Mouse (Mus musculus): ENCODE measurements around the gene Ier3. TPM values are rescaled to one million over a fixed set of nuclear protein-coding genes. Genes with fewer than 3 reads are reported as not detected.
A peak's percentile ranks its signal among the peaks of the same experiment; 100 is the strongest.
"Not testable (repeated sequence)": the region's sequence is repeated elsewhere in the genome, so short reads cannot be mapped to it uniquely, and the experiment has no call there.

The Ier3 gene
- polyA plus RNA-seq, 1 experiment from 2014 or later: 10.5 TPM

DNA sequence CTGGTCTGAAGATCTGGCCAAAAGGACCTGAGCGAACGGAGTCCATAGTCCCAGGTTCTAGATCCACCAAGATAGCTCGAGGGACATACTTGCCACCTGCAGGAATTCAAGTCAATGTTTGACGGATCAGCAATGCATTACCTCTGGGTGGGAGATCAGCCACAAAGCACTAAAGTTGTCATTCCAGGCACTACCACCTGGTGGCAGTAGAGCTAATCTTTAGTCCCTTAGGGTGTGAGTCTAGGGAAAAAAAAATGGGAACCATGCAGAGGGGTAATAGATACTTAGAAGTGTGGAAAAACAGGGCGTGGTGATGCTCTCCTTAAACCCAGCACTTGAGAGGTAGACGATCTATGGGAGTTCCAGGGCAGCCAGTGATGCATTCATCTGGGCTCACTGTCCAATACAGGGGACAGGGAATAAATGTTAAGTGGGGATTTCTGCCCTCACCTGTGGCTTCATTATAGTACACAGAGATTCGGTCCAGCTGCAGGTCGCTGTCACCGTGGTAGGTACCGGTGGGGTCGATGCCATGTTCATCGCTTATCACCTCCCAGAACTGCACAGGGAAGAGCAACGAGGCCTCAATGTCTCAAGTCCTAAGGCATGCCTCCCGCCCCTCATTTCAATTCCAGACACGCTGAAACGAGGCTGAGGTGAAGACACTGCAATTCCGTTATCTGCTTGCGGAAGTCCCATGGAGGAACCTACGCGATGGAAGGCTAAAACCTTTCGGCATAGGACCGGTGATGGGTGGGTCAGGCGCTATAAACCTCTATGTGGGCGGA lies 14.9 kb downstream of the Ier3 start:
- Histone ChIP-seq H3K4me1 (ENCODE audit: control insufficient read depth, insufficient read depth, low read length) (peaks cover 41% of the 10 kb centered on the region), H3K9me3 (replicated peaks; ENCODE audit: control insufficient read depth, low read length, poor library complexity, severe bottlenecking) (no peaks in the 10 kb centered on the region), H3K9ac (ENCODE audit: low read depth, low read length) (peak overlapping the region; percentile 93), H3K4me3 (ENCODE audit: low read depth, low read length) (peak overlapping the region; percentile 72), H3K27me3 (ENCODE audit: control insufficient read depth, insufficient read depth, low read depth, low read length) (no peaks in the 10 kb centered on the region), H3K4me2 (ENCODE audit: low read length) (peak overlapping the region; percentile 81), H3K36me3 (ENCODE audit: control insufficient read depth, insufficient read depth, low read length) (peaks cover 21% of the 10 kb centered on the region), H3K27ac (ENCODE audit: low read length) (peak overlapping the region; percentile 97)
- ATAC-seq: 0 out of 2 replicates have a peak, but pooled peaks have one; percentile 3
- WGBS: 8% methylated on average over 24 of the region's 24 CpGs

GRCm38 (mm10) chr17:35836991-35837422 lies 15.5 kb downstream of the Ier3 start:
- Histone ChIP-seq H3K27me3 (ENCODE audit: control insufficient read depth, insufficient read depth, low read depth, low read length) (no peaks in the 10 kb centered on the region), H3K27ac (ENCODE audit: low read length) (peak overlapping the region; percentile 97), H3K4me3 (ENCODE audit: low read depth, low read length) (peak overlapping the region; percentile 72), H3K9me3 (replicated peaks; ENCODE audit: control insufficient read depth, low read length, poor library complexity, severe bottlenecking) (no peaks in the 10 kb centered on the region), H3K4me2 (ENCODE audit: low read length) (peak overlapping the region; percentile 81), H3K9ac (ENCODE audit: low read depth, low read length) (peak overlapping the region; percentile 93), H3K36me3 (ENCODE audit: control insufficient read depth, insufficient read depth, low read length) (peaks cover 21% of the 10 kb centered on the region), H3K4me1 (ENCODE audit: control insufficient read depth, insufficient read depth, low read length) (peaks cover 42% of the 10 kb centered on the region)
- WGBS: under 1% methylated on average over 24 of the region's 25 CpGs
- ATAC-seq: peak; percentile 12

- peaks cover 44% of the 10 kb centered on the region for H3K4me1 ChIP-seq (ENCODE audit: control insufficient read depth, insufficient read depth, low read length)
- H3K9ac ChIP-seq (ENCODE audit: low read depth, low read length): peak overlapping the region; percentile 93
- WGBS: under 1% methylated on average over 18 of the region's 18 CpGs
- peak overlapping the region; percentile 72 for H3K4me3 ChIP-seq (ENCODE audit: low read depth, low read length)
- H3K4me2 ChIP-seq (ENCODE audit: low read length): peak overlapping the region; percentile 81
- H3K27me3 ChIP-seq (ENCODE audit: control insufficient read depth, insufficient read depth, low read depth, low read length): no peaks in the 10 kb centered on the region
- peak overlapping the region; percentile 97 for H3K27ac ChIP-seq (ENCODE audit: low read length)
- no peak for ATAC-seq
- peaks cover 19% of the 10 kb centered on the region for H3K36me3 ChIP-seq (ENCODE audit: control insufficient read depth, insufficient read depth, low read length)
- H3K9me3 ChIP-seq (replicated peaks; ENCODE audit: control insufficient read depth, low read length, poor library complexity, severe bottlenecking): no peaks in the 10 kb centered on the region
Observed at GRCm38 (mm10) chr17:35837487-35837886, 16.0 kb downstream of the Ier3 start.

GRCm38 (mm10) chr17:35838122-35838544 lies 16.6 kb downstream of the Ier3 start, which contains the start of gene Tubb5:
Gene Tubb5 (minus strand): TSS chr17:35838306.
- peaks cover 40% of the 10 kb centered on the region for H3K4me1 ChIP-seq (ENCODE audit: control insufficient read depth, insufficient read depth, low read length)

DNA sequence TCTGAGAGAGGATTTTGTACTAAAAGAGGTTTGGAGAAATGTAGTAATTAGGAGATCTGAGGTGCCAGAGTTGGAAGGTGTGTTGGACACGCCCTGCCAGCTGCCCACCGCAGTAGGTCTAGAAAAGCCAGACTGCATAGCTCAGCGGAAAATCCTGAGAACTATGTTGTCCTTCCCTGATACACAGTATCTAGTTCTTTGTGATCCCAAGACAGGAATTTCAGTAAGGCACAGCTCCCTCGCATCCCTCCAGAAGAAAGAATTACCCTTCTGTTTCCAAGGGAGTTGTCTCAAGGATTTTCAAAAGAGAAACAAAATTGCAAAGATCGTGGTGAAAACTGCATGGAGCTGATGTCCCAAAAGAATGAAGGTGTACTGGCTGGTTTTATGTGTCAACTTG lies 17.1 kb downstream of the Ier3 start:
- H3K27me3 ChIP-seq (ENCODE audit: control insufficient read depth, insufficient read depth, low read depth, low read length): no peaks in the 10 kb centered on the region
- H3K4me1 ChIP-seq (ENCODE audit: control insufficient read depth, insufficient read depth, low read length): peaks cover 36% of the 10 kb centered on the region
- peaks cover 19% of the 10 kb centered on the region for H3K36me3 ChIP-seq (ENCODE audit: control insufficient read depth, insufficient read depth, low read length)
- H3K4me2 ChIP-seq (ENCODE audit: low read length): peak overlapping the region; percentile 62
- no peaks in the 10 kb centered on the region for H3K9me3 ChIP-seq (replicated peaks; ENCODE audit: control insufficient read depth, low read length, poor library complexity, severe bottlenecking)
- WGBS: 2% methylated on average over 5 of the region's 5 CpGs
- ATAC-seq: no peak
- peak overlapping the region; percentile 72 for H3K4me3 ChIP-seq (ENCODE audit: low read depth, low read length)
- H3K9ac ChIP-seq (ENCODE audit: low read depth, low read length): peak overlapping the region; percentile 93
- peak overlapping the region; percentile 97 for H3K27ac ChIP-seq (ENCODE audit: low read length)

More at GRCm38 (mm10) chr17:35838122-35838544, 16.6 kb downstream of the Ier3 start, which contains the start of gene Tubb5:
- no peaks in the 10 kb centered on the region for H3K9me3 ChIP-seq (replicated peaks; ENCODE audit: control insufficient read depth, low read length, poor library complexity, severe bottlenecking)
- H3K27me3 ChIP-seq (ENCODE audit: control insufficient read depth, insufficient read depth, low read depth, low read length): no peaks in the 10 kb centered on the region
- peak within 1 kb of the TSS; percentile 72 for H3K4me3 ChIP-seq (ENCODE audit: low read depth, low read length)
- ATAC-seq: peak; percentile 80
- peaks cover 19% of the 10 kb centered on the region for H3K36me3 ChIP-seq (ENCODE audit: control insufficient read depth, insufficient read depth, low read length)
- H3K27ac ChIP-seq (ENCODE audit: low read length): peak within 1 kb of the TSS; percentile 97
- H3K4me2 ChIP-seq (ENCODE audit: low read length): peak within 1 kb of the TSS; percentile 81
- H3K9ac ChIP-seq (ENCODE audit: low read depth, low read length): peak within 1 kb of the TSS; percentile 93
- whole genome bisulfite sequencing: under 1% methylated on average over 29 of the region's 29 CpGs

GRCm38 (mm10) chr17:35839002-35839401 lies 17.5 kb downstream of the Ier3 start:
- H3K9ac ChIP-seq (ENCODE audit: low read depth, low read length): peak overlapping the region; percentile 93
- peaks cover 32% of the 10 kb centered on the region for H3K4me1 ChIP-seq (ENCODE audit: control insufficient read depth, insufficient read depth, low read length)
- peak overlapping the region; percentile 97 for H3K27ac ChIP-seq (ENCODE audit: low read length)
- not testable (repeated sequence) for H3K27me3 ChIP-seq (ENCODE audit: control insufficient read depth, insufficient read depth, low read depth, low read length); ATAC-seq; H3K9me3 ChIP-seq (replicated peaks; ENCODE audit: control insufficient read depth, low read length, poor library complexity, severe bottlenecking)
- 56% methylated on average over 3 of the region's 3 CpGs for WGBS
- H3K4me3 ChIP-seq (ENCODE audit: low read depth, low read length): peak overlapping the region; percentile 72
- peaks cover 17% of the 10 kb centered on the region for H3K36me3 ChIP-seq (ENCODE audit: control insufficient read depth, insufficient read depth, low read length)
- peak overlapping the region; percentile 62 for H3K4me2 ChIP-seq (ENCODE audit: low read length)

DNA sequence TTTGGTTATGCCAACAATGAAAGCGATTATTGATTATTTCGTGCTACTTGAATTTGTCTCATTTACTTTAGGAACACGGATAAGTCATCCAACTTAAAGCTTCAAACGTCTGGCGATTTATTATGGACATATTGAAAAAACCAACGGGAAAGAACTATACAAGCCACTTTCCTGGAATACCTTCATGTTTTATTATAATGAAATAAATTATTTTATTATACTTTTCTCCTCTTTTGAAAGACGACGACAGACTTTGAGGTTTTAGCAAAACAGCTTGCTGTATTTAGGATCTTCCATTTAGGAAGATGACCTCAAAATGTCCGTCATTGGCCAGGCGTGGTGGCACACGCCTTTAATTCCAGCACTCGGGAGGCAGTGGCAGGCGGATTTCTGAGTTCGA lies 19.1 kb downstream of the Ier3 start:
- Histone ChIP-seq H3K36me3 (ENCODE audit: control insufficient read depth, insufficient read depth, low read length) (peaks cover 3% of the 10 kb centered on the region; the same call in 1 of the 2 replicates), H3K27me3 (ENCODE audit: control insufficient read depth, insufficient read depth, low read depth, low read length) (no peaks in the 10 kb centered on the region), H3K4me2 (ENCODE audit: low read length) (peak overlapping the region; percentile 52), H3K9me3 (replicated peaks; ENCODE audit: control insufficient read depth, low read length, poor library complexity, severe bottlenecking) (no peaks in the 10 kb centered on the region), H3K27ac (ENCODE audit: low read length) (peak overlapping the region; percentile 61), H3K4me1 (ENCODE audit: control insufficient read depth, insufficient read depth, low read length) (peaks cover 17% of the 10 kb centered on the region), H3K4me3 (ENCODE audit: low read depth, low read length) (peak overlapping the region; percentile 59), H3K9ac (ENCODE audit: low read depth, low read length) (peak overlapping the region; percentile 3; the same call in 1 of the 2 replicates)
- no peak for ATAC-seq
- WGBS: 58% methylated on average over 14 of the region's 14 CpGs

DNA sequence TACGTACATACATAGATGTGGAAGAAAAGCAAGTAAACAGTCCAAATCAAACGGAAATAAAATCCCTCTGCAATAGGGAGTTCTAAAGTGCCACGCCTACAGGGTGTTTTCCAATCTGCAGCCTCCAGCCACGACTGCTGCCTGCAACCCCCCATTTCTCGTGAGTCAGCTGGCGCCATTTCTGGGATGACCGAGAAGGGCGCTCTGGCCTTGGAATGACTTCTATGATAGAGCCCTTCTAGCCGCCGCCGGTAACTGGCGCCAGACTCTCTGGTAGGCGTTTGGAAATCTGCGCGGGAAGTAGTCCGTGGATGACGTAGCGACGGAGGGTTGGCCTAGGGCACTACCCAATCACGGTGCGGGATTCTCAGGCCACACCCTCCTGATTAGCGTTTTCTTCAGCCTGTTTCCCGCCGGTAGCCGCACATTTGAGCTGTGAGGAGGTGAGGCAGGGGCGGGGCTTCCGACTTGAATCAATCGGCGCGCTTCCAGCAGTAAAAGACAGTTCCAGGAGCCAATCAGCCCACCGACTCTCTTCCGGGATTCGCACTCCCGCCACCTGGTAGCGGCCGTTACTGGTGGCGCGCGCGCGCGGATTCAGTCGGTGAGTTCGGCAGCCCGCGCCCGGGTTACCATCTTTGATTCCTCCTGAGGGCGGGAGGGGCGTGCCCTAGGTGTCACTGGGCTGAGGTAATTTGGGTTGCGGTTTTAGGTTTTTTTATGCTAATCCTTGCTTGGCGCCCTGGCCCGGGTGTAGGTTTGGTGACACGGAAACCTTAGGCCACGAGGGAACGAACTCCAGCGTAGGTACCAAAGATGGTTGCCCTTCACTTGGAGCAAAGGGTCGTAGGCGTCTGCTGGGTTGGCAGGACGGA lies 19.8 kb downstream of the Ier3 start, which contains the start of gene Mdc1:
Gene Mdc1 (plus strand): TSS at position 440 of the 875 bp plus-strand sequence.
- Histone ChIP-seq H3K4me1 (ENCODE audit: control insufficient read depth, insufficient read depth, low read length) (peaks cover 12% of the 10 kb centered on the region), H3K27me3 (ENCODE audit: control insufficient read depth, insufficient read depth, low read depth, low read length) (no peaks in the 10 kb centered on the region), H3K9me3 (replicated peaks; ENCODE audit: control insufficient read depth, low read length, poor library complexity, severe bottlenecking) (no peaks in the 10 kb centered on the region), H3K9ac (ENCODE audit: low read depth, low read length) (peak within 1 kb of the TSS; percentile 47), H3K4me3 (ENCODE audit: low read depth, low read length) (peak within 1 kb of the TSS; percentile 59), H3K27ac (ENCODE audit: low read length) (peak within 1 kb of the TSS; percentile 66), H3K4me2 (ENCODE audit: low read length) (peak within 1 kb of the TSS; percentile 65), H3K36me3 (ENCODE audit: control insufficient read depth, insufficient read depth, low read length) (peaks cover 3% of the 10 kb centered on the region; the same call in 1 of the 2 replicates)
- peak; percentile 91 for ATAC-seq
- under 1% methylated on average over 59 of the region's 59 CpGs for WGBS

Measured in midbrain, embryonic 16.5 days (tissue).